Mouse (Mus musculus) liver, embryonic 12.5 days (tissue): ENCODE measurements around the gene Ubp1. TPM values are rescaled to one million over a fixed set of nuclear protein-coding genes. Genes with fewer than 3 reads are reported as not detected.

Source experiments
- ATAC-seq: fragments of 200-750 bp; cut with Nextera tagmentation; 2 replicates; pipeline ENCODE4 v1.8.0; 2017; ENCODE audit warnings: moderate number of reproducible peaks, mild to moderate bottlenecking, moderate library complexity
- H3K27ac ChIP-seq: fragments of 300-500 bp; sonication (generic); 2 replicates; pipeline ENCODE4 v1.5.1; 2016; ENCODE audit warnings: mild to moderate bottlenecking
- H3K27me3 ChIP-seq: fragments of 300-500 bp; sonication (generic); replicated peaks from 2 replicates; pipeline ENCODE4 v1.6.1; 2016; ENCODE audit warnings: mild to moderate bottlenecking, moderate library complexity
- H3K36me3 ChIP-seq: fragments of 300-500 bp; sonication (generic); 2 replicates; pipeline ENCODE4 v1.6.1; 2016; ENCODE audit warnings: mild to moderate bottlenecking, moderate library complexity
- H3K4me1 ChIP-seq: fragments of 300-500 bp; sonication (generic); 2 replicates; pipeline ENCODE4 v1.6.1; 2016
- H3K4me2 ChIP-seq: fragments of 300-500 bp; sonication (generic); 2 replicates; pipeline ENCODE4 v1.6.1; 2016; ENCODE audit warnings: mild to moderate bottlenecking, moderate library complexity
- H3K4me3 ChIP-seq: fragments of 300-500 bp; sonication (generic); 2 replicates; pipeline ENCODE4 v1.5.1; 2016; ENCODE audit warnings: mild to moderate bottlenecking, moderate library complexity
- H3K9ac ChIP-seq: fragments of 300-500 bp; sonication (generic); 2 replicates; pipeline ENCODE4 v1.6.1; 2016; ENCODE audit warnings: mild to moderate bottlenecking, moderate library complexity
- H3K9me3 ChIP-seq: fragments of 300-500 bp; sonication (generic); replicated peaks from 2 replicates; pipeline ENCODE4 v1.6.1; 2016; ENCODE audit warnings: mild to moderate bottlenecking, moderate library complexity
- WGBS: fragments of 180-500 bp; shearing (Covaris S2); methylation state at CpG from one replicate; pipeline ENCODE4 v1.1.7; 2016; ENCODE audit not compliant: insufficient replicate concordance; 5-methylcytosine and 5-hydroxymethylcytosine counted together
- polyA plus RNA-seq: library from polyadenylated mRNA; unstranded; fragments of >200 nt; fragmentation: Nextera tagmentation; extraction: Ambion mirVana; gene quantifications from 2 replicates; pipeline ENCODE4 v1.2.1, GENCODE M21; 2016

Gene Ubp1
- polyA plus RNA-seq, 1 experiment from 2014 or later = 59.8 TPM

DNA sequence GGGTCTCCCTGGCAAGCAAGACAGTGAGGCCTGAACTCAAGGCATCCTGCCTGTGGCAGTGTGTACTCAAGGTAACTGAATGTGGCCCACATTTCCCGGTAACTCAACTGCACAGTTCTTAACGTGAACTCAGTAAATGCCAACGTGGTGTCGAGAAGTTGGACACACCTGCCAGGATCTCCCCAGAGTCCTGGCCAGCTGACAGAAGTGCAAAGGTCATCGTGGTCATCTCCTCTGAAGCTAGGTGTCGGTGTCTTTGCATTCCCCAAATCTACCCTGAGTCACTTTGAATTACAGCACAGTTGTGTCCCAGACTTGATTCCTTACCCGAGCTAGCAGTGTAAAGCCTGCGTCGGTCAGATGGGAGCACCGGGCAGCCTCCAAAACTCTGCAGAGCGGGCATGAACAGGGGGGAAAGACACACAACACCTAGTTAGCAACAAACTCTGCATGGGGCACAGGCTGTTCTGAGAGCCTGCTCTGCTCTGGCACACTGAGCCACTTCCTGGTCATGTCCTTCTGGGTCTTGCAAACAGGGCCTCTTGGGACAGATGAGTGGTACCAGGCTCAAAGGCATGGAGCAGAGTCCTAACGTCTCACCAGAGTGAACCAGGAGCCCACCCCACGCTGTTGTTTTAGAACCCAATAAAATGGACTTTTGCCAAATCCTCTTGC is 54.3 kb downstream of the Ubp1 start:
- peaks cover 11% of the 10 kb centered on the region for H3K36me3 ChIP-seq
- H3K4me1 ChIP-seq = peaks cover 14% of the 10 kb centered on the region
- H3K9me3 ChIP-seq = no peaks in the 10 kb centered on the region
- no peak overlapping the region for H3K9ac ChIP-seq
- no peak for ATAC-seq
- 74% methylated on average over 13 of the region's 13 CpGs for WGBS
- H3K4me3 ChIP-seq = no peak overlapping the region
- H3K4me2 ChIP-seq = no peak overlapping the region
- peaks cover 3% of the 10 kb centered on the region; the same call in 1 of the 2 replicates for H3K27me3 ChIP-seq
- H3K27ac ChIP-seq = no peak overlapping the region

DNA sequence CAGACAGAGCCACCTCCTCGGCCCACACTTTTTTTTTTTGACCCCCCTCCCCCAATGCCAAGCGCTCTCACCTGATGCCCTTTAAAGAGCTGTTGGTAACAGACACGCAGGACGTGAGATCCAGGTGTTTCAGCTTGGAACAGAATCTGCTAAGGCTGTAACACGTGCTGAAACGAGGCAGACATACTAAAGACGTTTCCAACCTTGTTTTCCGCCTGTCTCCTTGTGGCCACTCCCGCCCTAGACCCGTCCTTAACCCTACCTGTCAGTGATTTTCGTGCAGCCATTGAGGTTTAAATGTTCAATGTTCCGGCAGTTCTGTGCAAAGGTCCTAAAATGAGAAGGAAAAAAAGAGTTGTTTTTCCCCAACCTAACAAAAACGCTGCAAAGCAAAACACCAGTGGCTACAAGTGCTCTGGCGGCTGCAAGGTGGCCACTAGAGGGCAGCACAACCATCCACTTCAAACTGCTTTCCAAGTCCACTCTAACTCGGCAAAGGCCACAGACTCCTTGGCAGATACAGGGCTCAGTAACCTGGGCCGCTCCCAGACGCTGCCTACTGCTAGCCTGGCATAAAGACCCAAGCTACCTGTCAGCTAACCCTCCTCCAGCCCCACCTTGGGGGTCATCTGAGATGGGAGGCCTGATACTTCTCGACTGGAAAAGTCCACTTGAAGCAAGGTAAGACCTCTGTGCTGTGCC is 60.0 kb downstream of the Ubp1 start:
- no peaks in the 10 kb centered on the region for H3K9me3 ChIP-seq
- H3K4me1 ChIP-seq = peaks cover 10% of the 10 kb centered on the region
- peak overlapping the region; percentile 61 for H3K4me2 ChIP-seq
- no peak overlapping the region for H3K27ac ChIP-seq
- 24% methylated on average over 18 of the region's 18 CpGs for WGBS
- peak overlapping the region; percentile 35; the same call in 1 of the 2 replicates for H3K9ac ChIP-seq
- H3K36me3 ChIP-seq = no peaks in the 10 kb centered on the region
- peaks cover 3% of the 10 kb centered on the region; the same call in 1 of the 2 replicates for H3K27me3 ChIP-seq
- H3K4me3 ChIP-seq = peak overlapping the region; percentile 33
- peak; percentile 76 for ATAC-seq

DNA sequence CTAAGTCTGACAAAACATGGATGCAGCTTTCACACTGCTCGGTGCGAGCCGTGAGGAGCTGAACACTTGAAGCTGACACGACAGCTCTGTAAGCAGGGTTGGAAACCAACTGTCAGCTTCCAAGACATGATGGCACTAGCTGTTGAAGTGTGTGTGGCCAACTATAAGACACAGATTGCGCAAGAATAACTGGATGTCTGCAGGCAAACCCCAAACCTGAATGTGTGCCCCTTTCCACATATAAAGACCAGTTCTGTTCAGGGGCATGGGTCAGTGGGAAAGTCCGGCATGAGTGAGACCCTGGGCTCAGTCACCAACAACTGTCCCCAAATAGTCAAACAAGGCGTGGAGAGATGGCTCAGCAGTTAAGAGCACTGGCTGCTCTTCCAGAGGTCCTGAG is 62.1 kb downstream of the Ubp1 start:
- WGBS = 78% methylated on average over 7 of the region's 7 CpGs
- ATAC-seq = no peak
- no peaks in the 10 kb centered on the region for H3K9me3 ChIP-seq

DNA sequence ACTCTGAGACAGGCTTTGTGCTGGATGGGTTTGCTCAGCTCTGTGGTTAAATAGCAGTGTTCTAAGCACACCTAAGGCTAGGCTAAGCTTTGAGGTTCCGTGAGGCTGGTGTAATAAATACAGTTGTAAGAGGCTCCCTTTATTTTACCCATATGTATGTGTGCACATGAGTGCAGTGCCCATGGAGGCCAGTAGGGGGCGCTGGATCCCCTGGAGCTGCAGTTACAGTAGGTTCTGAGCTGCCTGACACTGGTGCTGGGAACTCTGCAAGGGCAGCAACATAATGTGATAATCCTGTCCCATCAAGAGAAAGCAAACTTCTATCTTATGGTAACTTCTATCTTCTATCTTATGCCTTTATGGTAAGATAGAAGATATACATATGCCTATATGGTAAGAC is 67.6 kb downstream of the Ubp1 start:
- Histone ChIP-seq H3K27me3 (no peaks in the 10 kb centered on the region), H3K27ac (no peak overlapping the region), H3K36me3 (no peaks in the 10 kb centered on the region), H3K9ac (no peak overlapping the region), H3K4me2 (no peak overlapping the region), H3K9me3 (no peaks in the 10 kb centered on the region), H3K4me3 (no peak overlapping the region), H3K4me1 (no peaks in the 10 kb centered on the region)
- whole genome bisulfite sequencing = 47% methylated on average over 2 of the region's 2 CpGs
- no peak for ATAC-seq

More for the DNA sequence above, 62.1 kb downstream of the Ubp1 start:
- no peak overlapping the region for H3K27ac ChIP-seq
- H3K27me3 ChIP-seq = 0 out of 2 replicates have a peak, but pooled peaks cover 3% of the 10 kb centered on the region
- peaks cover 10% of the 10 kb centered on the region for H3K4me1 ChIP-seq
- H3K4me2 ChIP-seq = no peak overlapping the region
- no peak overlapping the region for H3K9ac ChIP-seq
- no peak overlapping the region for H3K4me3 ChIP-seq
- H3K36me3 ChIP-seq = no peaks in the 10 kb centered on the region

DNA sequence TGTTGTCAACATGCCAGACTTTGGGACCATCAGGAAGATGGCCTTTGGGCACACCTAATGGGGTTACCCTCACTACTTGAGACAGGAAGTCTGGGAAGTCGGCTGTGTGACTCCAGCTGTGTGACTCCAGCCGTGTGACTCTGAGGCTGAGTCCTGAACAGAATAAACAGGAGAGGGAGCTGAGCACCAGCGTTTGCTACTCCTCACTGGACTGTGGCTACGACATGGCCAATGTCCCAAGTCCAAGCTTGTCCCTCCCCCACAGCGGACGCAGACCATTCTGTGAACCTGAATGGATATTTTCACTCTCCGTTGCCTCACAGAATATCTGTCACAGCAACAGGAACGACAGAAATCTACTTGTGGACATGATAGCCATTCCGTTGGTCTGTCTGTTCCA is 76.1 kb downstream of the Ubp1 start:
- Histone ChIP-seq H3K27ac (no peak overlapping the region), H3K4me3 (no peak overlapping the region), H3K9ac (no peak overlapping the region), H3K36me3 (no peaks in the 10 kb centered on the region), H3K27me3 (no peaks in the 10 kb centered on the region), H3K9me3 (peaks cover 5% of the 10 kb centered on the region), H3K4me2 (no peak overlapping the region), H3K4me1 (peaks cover 4% of the 10 kb centered on the region; the same call in 1 of the 2 replicates)
- WGBS = 68% methylated on average over 9 of the region's 9 CpGs
- peak; percentile 36; the same call in 1 of the 2 replicates for ATAC-seq

DNA sequence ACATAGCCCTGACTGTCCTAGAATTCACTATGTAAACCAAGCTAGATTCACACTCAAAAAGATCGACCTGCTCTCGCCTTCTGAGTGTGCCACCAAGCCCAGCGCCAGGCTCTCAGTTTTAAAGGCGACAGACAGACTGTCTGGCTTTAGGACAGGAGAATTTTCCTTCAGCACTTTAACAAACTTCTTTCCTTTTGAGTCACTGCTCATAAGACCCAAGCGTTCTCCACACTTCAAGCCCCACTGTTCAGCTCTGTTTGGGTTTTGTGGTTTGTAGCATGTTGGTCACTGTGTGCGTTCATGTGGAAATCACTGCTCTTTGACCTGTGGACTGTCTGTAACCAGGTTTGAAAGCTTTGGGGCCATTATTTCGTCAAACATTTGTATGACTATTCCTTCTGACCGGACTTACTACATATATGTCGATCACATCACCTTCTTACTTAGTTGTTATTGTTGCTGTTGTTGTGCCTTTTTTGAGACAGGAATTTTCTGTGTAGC is 77.2 kb downstream of the Ubp1 start:
- WGBS = 75% methylated on average over 9 of the region's 9 CpGs

DNA sequence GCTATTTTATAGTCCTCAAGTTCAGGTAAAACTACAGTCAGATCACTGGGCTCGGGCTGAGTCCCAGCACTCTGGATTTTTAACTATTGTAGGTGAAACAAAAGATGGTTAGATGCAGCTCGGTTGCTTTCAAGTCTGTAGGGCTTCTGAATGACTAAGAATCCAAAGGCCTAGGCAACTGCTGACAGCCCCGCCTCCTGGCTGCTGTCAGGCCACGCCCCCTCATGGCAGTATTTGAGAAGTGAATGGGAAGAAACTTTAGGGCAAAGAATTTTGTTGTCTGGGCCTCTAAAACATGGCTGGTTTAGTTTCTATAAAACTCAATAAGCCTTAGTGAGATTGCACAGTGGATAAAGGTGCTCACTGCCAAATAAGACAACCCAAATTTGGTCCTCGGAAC is 78.8 kb downstream of the Ubp1 start:
- H3K4me1 ChIP-seq = peaks cover 11% of the 10 kb centered on the region
- no peak overlapping the region for H3K9ac ChIP-seq
- no peak overlapping the region for H3K4me3 ChIP-seq
- H3K9me3 ChIP-seq = peaks cover 5% of the 10 kb centered on the region
- WGBS = 49% methylated on average over 5 of the region's 5 CpGs
- no peak for ATAC-seq
- H3K27me3 ChIP-seq = no peaks in the 10 kb centered on the region
- peak overlapping the region; percentile 13; the same call in 1 of the 2 replicates for H3K4me2 ChIP-seq
- no peaks in the 10 kb centered on the region for H3K36me3 ChIP-seq
- H3K27ac ChIP-seq = no peak overlapping the region

More for the DNA sequence above, 77.2 kb downstream of the Ubp1 start:
- Histone ChIP-seq H3K9ac (no peak overlapping the region), H3K4me1 (peaks cover 4% of the 10 kb centered on the region; the same call in 1 of the 2 replicates), H3K9me3 (peaks cover 5% of the 10 kb centered on the region), H3K4me3 (no peak overlapping the region), H3K27ac (no peak overlapping the region), H3K36me3 (no peaks in the 10 kb centered on the region), H3K4me2 (no peak overlapping the region), H3K27me3 (no peaks in the 10 kb centered on the region)
- ATAC-seq = no peak

DNA sequence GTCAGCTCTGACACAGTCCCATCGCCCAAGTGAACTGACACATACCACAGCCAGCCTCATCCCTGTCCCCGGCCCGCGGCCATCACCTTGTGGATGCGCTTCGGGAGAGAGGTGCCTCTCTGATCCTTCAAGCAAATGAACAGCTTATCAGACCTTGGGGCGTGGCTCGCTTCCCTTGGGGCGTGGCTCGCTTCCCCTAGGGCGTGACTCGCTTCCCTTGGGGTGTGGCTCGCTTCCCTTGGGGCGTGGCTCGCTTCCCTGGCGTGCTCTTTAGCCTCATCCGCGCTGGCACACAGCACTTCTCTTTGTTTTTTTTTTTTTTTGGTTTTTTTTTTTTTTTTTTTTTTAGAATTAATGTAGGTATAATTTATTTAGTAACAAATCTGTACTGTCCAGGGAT is 80.5 kb downstream of the Ubp1 start:
- ATAC-seq = 0 out of 2 replicates have a peak, but pooled peaks have one; percentile 49
- WGBS = 46% methylated on average over 18 of the region's 18 CpGs
- peaks cover 14% of the 10 kb centered on the region for H3K4me1 ChIP-seq
- H3K9me3 ChIP-seq = peaks cover 5% of the 10 kb centered on the region
- no peak overlapping the region for H3K27ac ChIP-seq
- no peak overlapping the region for H3K4me3 ChIP-seq
- H3K27me3 ChIP-seq = no peaks in the 10 kb centered on the region
- no peak overlapping the region for H3K9ac ChIP-seq
- H3K4me2 ChIP-seq = no peak overlapping the region
- no peaks in the 10 kb centered on the region for H3K36me3 ChIP-seq

DNA sequence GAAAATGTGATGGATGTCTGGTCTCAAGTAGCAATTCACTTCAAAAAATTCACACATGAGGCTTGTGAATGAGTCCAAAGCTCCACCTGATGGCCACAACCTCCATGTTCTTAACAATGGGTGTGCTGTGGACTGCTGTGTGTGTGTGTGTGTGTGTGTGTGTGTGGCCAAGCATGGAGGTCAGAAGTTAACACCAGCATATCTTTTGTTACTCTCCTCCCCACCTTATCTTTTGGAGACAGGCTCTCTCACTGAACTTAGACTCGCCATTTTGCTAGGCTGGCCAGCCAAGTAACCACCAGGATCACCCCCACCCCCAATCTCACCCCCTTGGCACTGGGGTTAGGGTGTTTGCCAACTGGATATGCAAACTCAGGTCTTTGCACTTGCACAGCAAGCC is 83.3 kb downstream of the Ubp1 start:
- 21% methylated on average over 1 of the region's 1 CpGs for WGBS
- ATAC-seq = peak; percentile 60
- no peak overlapping the region for H3K4me3 ChIP-seq
- no peaks in the 10 kb centered on the region for H3K27me3 ChIP-seq
- H3K9ac ChIP-seq = no peak overlapping the region
- no peak overlapping the region for H3K27ac ChIP-seq
- H3K9me3 ChIP-seq = peaks cover 5% of the 10 kb centered on the region
- H3K36me3 ChIP-seq = no peaks in the 10 kb centered on the region
- H3K4me2 ChIP-seq = no peak overlapping the region
- H3K4me1 ChIP-seq = peaks cover 20% of the 10 kb centered on the region

DNA sequence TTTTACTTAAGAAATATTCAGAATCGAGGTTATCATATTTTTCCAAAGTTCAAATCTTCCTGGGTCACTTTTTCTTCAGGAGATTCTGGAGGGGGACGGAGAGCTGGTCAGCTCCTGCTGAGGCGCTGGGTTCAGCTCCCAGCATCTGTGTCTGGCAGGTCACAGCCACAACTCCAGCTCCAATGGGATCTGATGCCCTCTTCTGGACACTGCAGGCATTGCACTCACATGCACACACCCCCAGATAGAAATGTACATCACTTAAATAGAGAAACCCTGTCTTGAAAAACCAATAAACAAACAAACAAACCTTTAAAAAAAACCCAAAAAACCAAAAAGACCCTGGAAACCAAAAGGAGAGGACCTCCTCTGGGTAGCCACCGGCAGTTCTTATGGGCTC is 85.0 kb downstream of the Ubp1 start:
- ATAC-seq = no peak
- no peaks in the 10 kb centered on the region for H3K36me3 ChIP-seq
- no peak overlapping the region for H3K4me2 ChIP-seq
- no peaks in the 10 kb centered on the region for H3K27me3 ChIP-seq
- no peak overlapping the region for H3K27ac ChIP-seq
- H3K9me3 ChIP-seq = peaks cover 5% of the 10 kb centered on the region
- no peak overlapping the region for H3K4me3 ChIP-seq
- H3K4me1 ChIP-seq = peaks cover 20% of the 10 kb centered on the region
- 75% methylated on average over 4 of the region's 4 CpGs for WGBS
- no peak overlapping the region for H3K9ac ChIP-seq

DNA sequence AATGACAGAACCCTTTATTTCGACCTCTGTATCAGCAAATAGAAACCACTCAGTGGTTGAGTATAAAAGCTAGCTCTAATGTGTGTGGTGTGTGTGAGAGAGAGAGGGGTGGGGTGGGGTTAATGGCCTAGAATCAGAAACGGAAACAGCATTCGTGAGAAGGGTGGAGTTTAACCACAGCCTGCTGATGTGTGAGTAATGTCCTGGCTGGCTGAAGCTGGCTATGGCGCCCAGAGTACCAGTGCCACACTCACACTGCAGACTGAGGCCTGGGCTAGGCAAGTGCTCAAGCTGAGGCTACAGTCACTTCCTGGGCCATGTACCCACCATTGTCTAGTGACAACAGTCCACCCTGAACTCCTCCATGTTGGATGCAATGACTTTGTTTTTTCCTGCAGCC is 85.7 kb downstream of the Ubp1 start:
- Histone ChIP-seq H3K9ac (no peak overlapping the region), H3K27me3 (no peaks in the 10 kb centered on the region), H3K4me3 (no peak overlapping the region), H3K4me1 (peaks cover 16% of the 10 kb centered on the region), H3K36me3 (no peaks in the 10 kb centered on the region), H3K4me2 (no peak overlapping the region), H3K27ac (no peak overlapping the region), H3K9me3 (no peaks in the 10 kb centered on the region)
- 28% methylated on average over 4 of the region's 4 CpGs for WGBS
- peak; percentile 47; the same call in 1 of the 2 replicates for ATAC-seq
